Mouse (Mus musculus): ENCODE measurements around the gene Themis2. TPM values are rescaled to one million over a fixed set of nuclear protein-coding genes. Genes with fewer than 3 reads are reported as not detected.
"Not testable (repeated sequence)": the region's sequence is repeated elsewhere in the genome, so short reads cannot be mapped to it uniquely, and the experiment has no call there.

Themis2 gene
- total RNA-seq, 2 experiments from 2014 or later, result 0.69 to 1.2 TPM

DNA sequence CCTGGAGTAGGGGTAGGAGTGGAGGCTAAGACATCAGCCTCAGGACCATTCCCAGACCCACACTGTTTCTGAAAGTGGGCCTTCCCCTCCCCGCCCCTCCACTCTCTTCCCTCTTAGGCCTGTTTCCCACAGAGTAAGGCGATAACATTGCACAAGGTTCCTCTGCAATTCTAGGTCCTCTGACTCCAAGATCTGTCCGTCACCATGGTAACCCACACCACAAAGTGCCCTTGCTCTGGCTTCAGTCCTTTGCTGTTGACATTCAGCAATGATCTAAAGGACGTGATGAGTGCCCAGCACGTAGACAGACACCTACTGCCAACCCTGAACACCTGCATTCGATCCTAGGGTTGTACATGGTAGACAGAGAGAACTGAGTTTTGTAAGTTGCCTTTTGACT is 43.2 kb downstream of the Themis2 start:
- DNase-seq, result no peak

DNA sequence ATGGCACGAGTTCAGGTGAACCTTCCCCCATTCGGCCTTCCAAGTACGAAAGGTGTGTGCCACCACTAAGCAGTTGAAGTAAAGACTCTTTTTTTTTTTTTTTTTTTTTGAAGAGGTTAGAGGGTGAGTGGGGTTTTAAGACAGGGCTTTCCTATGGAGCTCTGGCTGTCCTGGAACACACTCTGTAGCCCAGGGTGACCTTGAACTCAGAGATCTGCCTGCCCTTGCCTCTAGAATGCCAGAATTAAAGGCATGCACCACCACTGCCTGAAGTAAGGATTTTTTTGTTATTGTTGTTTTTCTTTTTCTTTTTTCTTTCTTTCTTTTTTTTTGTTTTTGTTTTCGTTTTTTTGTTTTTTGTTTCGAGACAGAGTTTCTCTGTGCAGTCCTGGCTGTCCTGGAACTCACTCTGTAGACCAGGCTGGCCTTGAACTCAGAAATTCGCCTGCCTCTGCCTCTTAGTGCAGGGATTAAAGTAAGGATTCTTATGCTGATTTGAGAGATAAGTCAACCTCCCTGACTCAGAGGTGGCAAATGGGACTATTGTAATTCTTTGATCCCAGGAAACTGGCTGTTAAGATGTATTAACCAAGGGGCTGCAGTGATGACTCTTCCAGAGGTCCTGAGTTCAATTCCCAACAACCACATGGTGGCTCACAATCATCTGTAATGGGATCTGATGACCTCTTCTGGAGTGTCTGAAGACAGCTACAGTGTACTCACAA is 46.8 kb downstream of the Themis2 start:
- no peak for DNase-seq

DNA sequence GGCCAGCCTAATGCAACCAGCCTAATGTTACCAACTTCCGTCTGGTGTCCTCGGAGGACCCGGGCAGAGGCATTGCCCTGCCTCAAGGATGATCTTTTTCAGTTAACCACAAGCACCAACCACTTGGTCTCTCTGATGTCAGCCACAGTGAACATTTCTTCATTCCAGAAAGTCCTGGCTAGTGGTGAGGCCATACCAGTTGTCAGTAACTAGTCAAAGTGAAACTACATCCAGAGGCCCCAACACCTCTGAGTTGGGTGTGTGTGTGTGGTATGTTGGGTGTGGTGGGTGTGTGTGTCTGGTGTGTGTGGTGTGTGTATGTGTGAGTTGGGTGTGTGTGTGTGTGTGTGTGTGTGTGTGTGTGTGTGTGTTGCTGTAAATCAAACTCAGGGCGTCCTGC is 47.4 kb downstream of the Themis2 start:
- no peak for DNase-seq

GRCm38 (mm10) chr4:132747664-132748259 is 48.4 kb downstream of the Themis2 start:
- DNase-seq, result peak; percentile 36

GRCm38 (mm10) chr4:132746911-132747517 is 49.2 kb downstream of the Themis2 start:
- no peak for DNase-seq

- DNase-seq, result peak; percentile 39
These were observed 51.9 kb downstream of the Themis2 start for GRCm38 (mm10) chr4:132743992-132744911.

GRCm38 (mm10) chr4:132741491-132741890 is 54.7 kb downstream of the Themis2 start:
- no peak for DNase-seq

DNA sequence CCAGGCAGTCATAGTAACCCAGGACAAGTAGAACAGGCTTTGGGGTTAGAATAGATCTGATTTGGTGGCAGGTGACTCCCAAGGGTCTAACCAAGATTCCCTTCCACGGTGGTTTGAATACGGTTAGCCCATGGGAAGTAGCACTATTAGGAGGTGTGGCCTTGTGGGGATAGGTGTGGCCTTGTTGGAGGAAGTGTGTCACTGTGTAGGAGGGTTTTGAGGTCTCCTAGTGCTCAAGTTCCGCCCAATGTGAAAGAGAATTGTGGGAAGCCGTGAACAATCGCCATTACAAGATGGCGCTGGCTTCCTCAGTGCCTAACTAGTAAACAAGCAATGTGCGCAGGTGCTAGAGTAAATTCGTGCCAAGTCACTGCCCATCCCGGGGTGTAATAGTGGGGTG is 59.0 kb downstream of the Themis2 start:
- DNase-seq, result not testable (repeated sequence)

DNA sequence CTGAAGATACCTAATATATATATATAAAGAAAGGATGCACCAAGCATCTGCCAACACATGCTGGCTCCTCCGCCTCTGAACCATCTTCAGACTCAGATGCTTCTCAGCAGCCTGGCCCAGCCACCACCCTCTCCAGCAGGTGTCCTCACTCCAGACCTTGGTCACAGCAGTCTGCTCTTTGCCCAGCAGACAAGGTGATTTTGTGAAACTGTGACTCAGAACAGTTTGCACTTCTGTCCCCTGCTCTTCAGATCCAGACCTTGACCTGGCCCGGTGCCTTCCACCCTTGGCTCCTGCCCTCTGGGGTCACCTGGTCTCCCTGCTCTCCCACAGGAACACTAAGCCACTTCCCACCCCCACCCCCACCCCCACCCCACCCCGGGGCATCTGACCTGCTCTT is 60.3 kb downstream of the Themis2 start:
- DNase-seq, result no peak

DNA sequence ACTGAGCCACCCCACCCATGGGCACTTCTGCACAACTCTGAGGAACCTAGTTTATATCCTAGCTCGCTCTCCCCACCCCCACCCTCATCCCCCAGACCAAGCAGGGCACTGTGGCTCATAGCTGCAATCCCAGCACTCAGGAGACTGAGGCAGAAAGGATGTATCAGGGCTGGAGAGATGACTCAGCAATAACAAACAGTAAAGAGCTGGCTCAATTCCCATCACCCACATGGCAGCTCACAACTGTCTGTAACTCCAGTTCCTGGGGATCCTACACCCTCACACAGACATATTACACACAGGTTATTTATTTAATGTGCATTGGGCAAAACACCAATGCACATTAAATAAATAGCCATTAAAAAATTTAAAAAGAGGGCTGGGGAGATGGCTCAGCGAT is 60.8 kb downstream of the Themis2 start:
- DNase-seq, result no peak

GRCm38 (mm10) chr4:132734766-132735165 is 61.4 kb downstream of the Themis2 start:
- no peak for DNase-seq

DNA sequence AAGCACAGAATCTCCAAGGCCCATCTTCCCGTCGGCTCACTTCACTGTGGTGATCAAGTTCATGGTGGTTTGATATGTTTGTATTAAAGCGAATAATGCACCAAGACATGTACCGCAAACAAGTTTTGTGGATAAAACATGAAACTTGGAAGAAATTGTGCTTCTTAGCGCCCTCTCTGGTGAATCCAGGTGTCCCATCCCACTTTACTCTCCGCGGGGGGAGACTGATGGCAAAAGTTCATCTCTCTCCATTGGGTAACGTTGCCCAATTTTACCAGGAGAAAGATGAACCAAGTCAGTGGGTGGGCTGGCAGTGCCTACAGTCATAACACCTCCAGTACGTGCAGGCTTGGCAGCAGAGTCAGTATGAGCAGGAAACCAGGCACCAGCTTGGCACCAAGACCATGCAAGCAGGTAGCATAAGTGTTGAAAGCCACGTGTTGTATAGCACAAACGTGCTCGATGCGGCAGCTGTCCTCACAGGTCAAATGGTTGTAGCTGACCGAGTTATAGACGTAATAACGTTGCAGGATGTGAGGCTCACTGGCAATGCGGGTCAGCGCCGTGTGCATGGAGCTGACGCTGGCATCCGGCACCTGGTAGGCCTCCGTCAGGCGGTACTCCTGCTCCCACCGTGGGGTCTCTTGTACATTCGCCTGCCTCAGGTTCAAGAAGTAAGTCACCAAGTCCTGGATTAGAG is 63.0 kb downstream of the Themis2 start:
- no peak for DNase-seq

GRCm38 (mm10) chr4:132732148-132732684 is 64.0 kb downstream of the Themis2 start, which contains the start of gene Xkr8:
TSS of gene Xkr8 (minus strand) at chr4:132732546.
- DNase-seq, result peak; percentile 89

Other genes starting within 250 kb of the Themis2 start
- 1 to 10 TPM; 1.0 to 1.1 TPM for gene Ptafr, start 232.3 kb downstream of the Themis2 start, total RNA-seq (2021)
- gene Eya3, start 157.4 kb downstream of the Themis2 start, total RNA-seq (2021), result 10 to 100 TPM; 11.1 to 11.5 TPM
- 1 to 10 TPM; 1.0 to 1.4 TPM for gene Xkr8, start 63.8 kb downstream of the Themis2 start, total RNA-seq (2021)
- 1 to 10 TPM in 1 of 2 experiments, under 1 TPM in 1; 0.59 to 1.0 TPM for gene Smpdl3b, start 39.1 kb downstream of the Themis2 start, total RNA-seq (2021)
- gene Rpa2, start 28.1 kb downstream of the Themis2 start, total RNA-seq (2021), result 10 to 100 TPM; 11.2 to 12.4 TPM
- 10 to 100 TPM; 13.1 to 13.5 TPM for gene Ppp1r8, start 46.8 kb upstream of the Themis2 start, total RNA-seq (2021)
- gene Stx12, start 88.1 kb upstream of the Themis2 start, total RNA-seq (2021), result 10 to 100 TPM; 20.7 to 23.3 TPM
- 10 to 100 TPM; 19.8 to 23.0 TPM for gene Fam76a, start 126.2 kb upstream of the Themis2 start, total RNA-seq (2021)
- under 1 TPM in 1 of 2 experiments, not detected in 1; 0.43 TPM for gene Fgr, start 177.7 kb upstream of the Themis2 start, total RNA-seq (2021)
- gene Ahdc1, start 214.9 kb upstream of the Themis2 start, total RNA-seq (2021), result 10 to 100 TPM; 29.3 to 32.8 TPM